Mouse (Mus musculus) left cerebral cortex, adult 8-10 months (tissue): Measurements from ENCODE around the gene Homer1. TPM values are rescaled to one million over a fixed set of nuclear protein-coding genes. Genes with fewer than 3 reads are reported as not detected.
A peak's percentile ranks its signal among the peaks of the same experiment; 100 is the strongest.

ENCODE experiments used
- DNase-seq, 2 experiments: peaks; one replicate each; pipeline ENCODE4 v3.0.0; 2022; ENCODE audit warnings: low spot score in 2 of 2
- total RNA-seq, 4 experiments: library from RNA; stranded (reverse); gene quantifications; 2 replicates each; pipeline ENCODE4 v1.2.4; 2022

The Homer1 gene
- total RNA-seq, 4 experiments from 2014 or later = 189 to 264 (median 200) TPM

- DNase-seq = no peak
These were observed 89.8 kb downstream of the Homer1 start for GRCm38 (mm10) chr13:93389242-93389625.

- no peak for DNase-seq
These were observed 100.3 kb downstream of the Homer1 start for GRCm38 (mm10) chr13:93399710-93400216.

GRCm38 (mm10) chr13:93401947-93402346 lies 102.5 kb downstream of the Homer1 start:
- DNase-seq = no peak

GRCm38 (mm10) chr13:93406855-93407254 lies 107.4 kb downstream of the Homer1 start:
- no peak for DNase-seq

- no peak for DNase-seq
These were observed 110.9 kb downstream of the Homer1 start for GRCm38 (mm10) chr13:93410343-93410742.

GRCm38 (mm10) chr13:93415055-93415454 lies 115.6 kb downstream of the Homer1 start:
- DNase-seq = no peak

GRCm38 (mm10) chr13:93418292-93418691 lies 118.9 kb downstream of the Homer1 start:
- DNase-seq = no peak

- DNase-seq = no peak
These were observed 120.3 kb downstream of the Homer1 start for GRCm38 (mm10) chr13:93419779-93420178.

GRCm38 (mm10) chr13:93423224-93423623 lies 123.8 kb downstream of the Homer1 start:
- DNase-seq = no peak

GRCm38 (mm10) chr13:93427920-93428876 lies 128.8 kb downstream of the Homer1 start:
- DNase-seq = no peak

- DNase-seq = no peak
These were observed 129.8 kb downstream of the Homer1 start for GRCm38 (mm10) chr13:93429205-93429604.

GRCm38 (mm10) chr13:93440167-93440566 lies 140.7 kb downstream of the Homer1 start:
- DNase-seq = no peak

- peak in 1 of 2 experiments; percentile 27 for DNase-seq
These were observed 153.8 kb downstream of the Homer1 start for GRCm38 (mm10) chr13:93453275-93453674.

Other genes starting within 250 kb of the Homer1 start
- gene Cmya5, start 154.9 kb upstream of the Homer1 start, total RNA-seq = 1 to 10 TPM; 4.7 to 6.2 (median 5.7) TPM
- gene Tent2, start 107.2 kb upstream of the Homer1 start, total RNA-seq = 10 to 100 TPM; 26.7 to 40.7 (median 30.1) TPM
- gene Jmy, start 200.2 kb downstream of the Homer1 start, total RNA-seq = 10 to 100 TPM; 37.3 to 40.8 (median 39.2) TPM